Mouse (Mus musculus): ENCODE results near the gene Taz. TPM values are rescaled to one million over a fixed set of nuclear protein-coding genes. Genes with fewer than 3 reads are reported as not detected.
A peak's percentile ranks its signal among the peaks of the same experiment; 100 is the strongest.

Taz gene
- total RNA-seq (2021): 10 to 100 TPM; 64.5 to 65.9 TPM

- peak in 1 of 2 experiments; percentile 25 for DNase-seq
Observed at GRCm38 (mm10) chrX:74281732-74282394, at the start of gene Taz, which contains the start of gene Dnase1l1. Gene Taz (plus strand): TSS chrX:74281912. Gene Dnase1l1 (minus strand): TSS chrX:74282337.

GRCm38 (mm10) chrX:74233196-74233595 is 48.5 kb upstream of the Taz start:
- no peak for DNase-seq

- DNase-seq: no peak
Observed at GRCm38 (mm10) chrX:74240332-74240731, 41.4 kb upstream of the Taz start.

GRCm38 (mm10) chrX:74243396-74243795 is 38.3 kb upstream of the Taz start:
- no peak for DNase-seq

- no peak for DNase-seq
Observed at GRCm38 (mm10) chrX:74243807-74244206, 37.9 kb upstream of the Taz start.

- DNase-seq: peak in 1 of 2 experiments; percentile 20
Observed at GRCm38 (mm10) chrX:74244614-74245083, 37.1 kb upstream of the Taz start.

- no peak for DNase-seq
Observed at GRCm38 (mm10) chrX:74245107-74245506, 36.6 kb upstream of the Taz start.

GRCm38 (mm10) chrX:74245687-74246086 is 36.0 kb upstream of the Taz start:
- DNase-seq: peak; percentile 57 to 61

GRCm38 (mm10) chrX:74246213-74246681 is 35.5 kb upstream of the Taz start:
- peak; percentile 81 to 84 for DNase-seq

- peak in 1 of 2 experiments; percentile 20 for DNase-seq
Observed at GRCm38 (mm10) chrX:74246693-74247092, 35.0 kb upstream of the Taz start.

GRCm38 (mm10) chrX:74248651-74249050 is 33.1 kb upstream of the Taz start:
- DNase-seq: peak in 1 of 2 experiments; percentile 26

GRCm38 (mm10) chrX:74249615-74250014 is 32.1 kb upstream of the Taz start, which contains the start of gene Flna:
Gene Flna (minus strand): TSS chrX:74249820.
- peak; percentile 41 to 52 for DNase-seq

GRCm38 (mm10) chrX:74254153-74254887 is 27.4 kb upstream of the Taz start, which contains the start of gene Emd:
Gene Emd (plus strand): TSS chrX:74254687.
- peak; percentile 81 to 85 for DNase-seq

- no peak for DNase-seq
Observed at GRCm38 (mm10) chrX:74254888-74255565, 26.7 kb upstream of the Taz start.

GRCm38 (mm10) chrX:74257746-74258145 is 24.0 kb upstream of the Taz start:
- DNase-seq: no peak

GRCm38 (mm10) chrX:74269736-74270061 is 12.0 kb upstream of the Taz start:
- DNase-seq: no peak

- peak; percentile 87 to 89 for DNase-seq
Observed at GRCm38 (mm10) chrX:74270062-74270901, 11.4 kb upstream of the Taz start, which contains the start of gene Rpl10. Gene Rpl10 (plus strand): TSS chrX:74270812.

- no peak for DNase-seq
Observed at GRCm38 (mm10) chrX:74270902-74271551, 10.7 kb upstream of the Taz start.

GRCm38 (mm10) chrX:74273422-74274322 is 8.0 kb upstream of the Taz start:
- DNase-seq: no peak

- DNase-seq: no peak
Observed at GRCm38 (mm10) chrX:74277916-74278315, 3.8 kb upstream of the Taz start.
